Mouse (Mus musculus) olfactory bulb, adult 2 months (tissue): ENCODE results near the gene Nt5c2.

Experiments used
- CTCF ChIP-seq: fragments of 200-500 bp; IDR thresholded peaks from 2 replicates; pipeline ENCODE4 v1.5.1; 2012; ENCODE audit warnings: low read depth, mild to moderate bottlenecking, low read length, moderate library complexity; ENCODE audit not compliant: insufficient read depth
- POLR2A ChIP-seq: fragments of 200-500 bp; IDR thresholded peaks from 2 replicates; pipeline ENCODE4 v1.6.1; 2012; ENCODE audit warnings: mild to moderate bottlenecking, low read depth, low read length, moderate library complexity; ENCODE audit not compliant: insufficient read depth

DNA sequence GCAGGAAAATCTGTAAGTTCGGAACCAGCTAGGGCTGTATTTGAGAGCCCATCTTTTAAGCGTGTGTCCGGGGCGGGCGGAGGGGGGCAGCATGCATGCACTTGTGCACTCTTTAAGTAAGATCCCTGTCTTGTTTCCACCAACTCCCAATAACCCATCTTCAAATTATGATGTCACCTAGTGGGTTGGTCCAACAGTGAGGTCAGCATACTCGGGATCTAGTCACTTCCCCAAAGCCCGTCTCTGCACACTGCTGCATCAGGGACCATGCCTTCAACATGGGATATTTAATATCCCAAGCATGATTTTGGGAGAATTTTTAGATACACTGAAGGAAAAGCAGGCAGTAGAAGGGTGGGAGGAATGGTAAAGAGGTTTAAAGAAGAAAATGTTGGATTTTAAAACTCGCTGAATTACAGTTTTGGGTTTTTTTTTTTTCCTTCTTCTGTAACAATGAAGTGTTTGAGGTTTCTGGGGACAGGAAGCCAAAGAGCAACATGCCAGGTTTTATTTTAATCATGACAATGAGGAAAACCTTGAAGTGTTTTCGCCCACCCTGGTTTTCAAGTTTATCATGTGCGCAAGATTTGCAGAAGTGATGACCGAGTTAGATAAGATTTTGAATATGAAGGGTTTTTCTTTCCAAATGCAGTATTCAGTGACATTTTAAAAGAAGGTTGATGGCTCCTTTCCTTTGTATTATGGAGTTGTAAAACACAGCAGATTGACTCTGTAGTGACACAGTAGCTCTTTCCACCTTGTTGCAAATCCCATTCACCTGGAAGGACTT lies 177.5 kb downstream of the Nt5c2 start:
- TF ChIP-seq CTCF (no peak), POLR2A (no peak)
